Mouse (Mus musculus): ENCODE results near the gene Creg2.

- TF ChIP-seq CTCF (IDR thresholded peaks at IDR 0.05) = no peak
- TF ChIP-seq EP300 (IDR thresholded peaks at IDR 0.05) = no peak
Observed at GRCm38 (mm10) chr1:39653028-39653427, 1.8 kb upstream of the Creg2 start.

All from lung, postnatal 0 days (tissue).